Mouse (Mus musculus): Measurements from ENCODE around the gene 1810062G17Rik.

Gene 1810062G17Rik

DNA sequence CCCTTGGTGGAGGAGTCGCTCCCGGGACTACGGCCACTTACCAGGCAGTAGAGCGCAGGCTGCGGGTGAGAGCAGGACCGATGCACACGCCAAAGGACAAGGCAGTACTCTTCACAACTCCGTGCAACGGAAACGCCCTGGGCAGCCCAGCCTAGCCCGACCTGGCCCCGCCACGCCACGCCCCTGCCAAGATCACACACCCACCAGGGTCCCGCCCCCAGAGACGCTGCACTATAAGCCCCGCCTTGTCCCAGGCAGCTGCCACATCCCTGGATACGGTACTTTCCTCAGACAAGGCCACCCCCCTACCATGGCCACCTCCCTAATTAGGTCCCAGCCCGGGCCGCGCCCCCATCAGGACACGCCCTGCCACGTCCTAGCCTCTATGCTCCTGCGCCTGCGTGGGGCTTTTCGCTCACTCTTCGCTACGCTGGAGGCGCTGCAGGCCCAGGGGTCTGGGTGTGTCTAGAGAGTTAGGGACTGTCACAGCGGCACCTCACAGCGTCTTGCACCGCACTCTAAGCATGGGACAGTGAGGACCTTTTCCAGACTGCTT lies at the start of gene 1810062G17Rik, which contains the start of gene Anxa5:
1810062G17Rik (plus strand) TSS at position 406 of the 556 bp plus-strand sequence.
Anxa5 (minus strand) TSS at position 363 of the 556 bp plus-strand sequence.
- peak; percentile 93 for DNase-seq (ENCODE audit: low read depth, low spot score)

DNA sequence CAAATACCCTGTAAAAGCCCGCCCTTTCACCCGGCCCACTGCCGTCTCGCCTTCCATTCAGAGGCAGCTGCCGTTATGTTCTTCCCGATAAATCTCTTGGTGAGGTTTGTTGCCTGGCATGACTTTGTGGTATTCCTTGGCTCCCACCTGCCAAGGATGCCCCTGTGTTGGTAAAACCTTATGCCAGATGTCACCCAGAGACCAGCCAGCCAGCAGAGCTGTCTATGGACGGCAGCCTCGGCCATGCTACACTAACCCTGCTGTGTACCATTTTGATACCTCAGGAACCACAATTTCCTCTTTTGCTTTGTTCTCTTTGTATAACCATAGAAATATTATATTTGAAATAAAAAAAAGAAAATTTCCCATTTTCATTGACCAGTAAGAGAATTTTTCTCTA lies 48.4 kb upstream of the 1810062G17Rik start:
- DNase-seq (ENCODE audit: low read depth, low spot score) = no peak

DNA sequence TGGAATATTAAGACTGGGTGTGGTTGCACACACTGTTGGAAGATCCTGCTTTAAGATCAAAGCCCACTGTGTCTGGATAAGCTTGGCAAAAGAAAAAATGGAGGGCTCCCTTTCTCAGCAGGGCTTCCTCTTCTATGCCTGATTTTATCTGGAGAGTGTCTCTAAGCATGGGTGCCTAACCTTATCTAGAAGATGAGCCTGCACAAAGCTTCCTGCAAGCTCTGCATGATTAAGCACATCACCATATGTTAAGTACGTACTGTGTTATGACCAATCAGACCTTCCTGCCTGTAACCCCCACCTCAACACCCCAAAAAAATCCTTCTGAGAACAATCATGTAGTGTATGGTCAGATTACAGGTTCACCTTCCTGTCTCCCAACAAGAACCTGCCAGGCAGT lies 45.4 kb upstream of the 1810062G17Rik start:
- DNase-seq (ENCODE audit: low read depth, low spot score) = no peak

DNA sequence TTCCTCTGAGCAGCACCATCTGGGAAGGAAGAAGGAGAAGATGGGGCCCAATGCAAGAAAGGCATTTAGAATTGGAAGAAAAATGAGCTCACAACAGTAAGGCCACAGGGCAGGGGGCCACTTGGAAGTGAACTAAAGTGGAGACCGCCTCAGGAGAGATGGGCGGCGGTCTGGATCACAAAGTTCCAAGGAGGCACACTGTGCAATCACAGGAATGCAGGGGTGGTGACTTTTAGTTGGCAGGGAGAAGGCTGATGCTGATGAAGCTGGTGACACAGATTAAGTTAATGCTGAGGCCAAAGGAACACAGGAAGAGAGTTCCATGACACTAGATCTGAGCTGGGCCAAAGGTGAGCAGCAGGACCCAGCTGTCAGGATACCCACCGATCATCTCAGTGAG lies 35.5 kb upstream of the 1810062G17Rik start:
- DNase-seq (ENCODE audit: low read depth, low spot score) = no peak

DNA sequence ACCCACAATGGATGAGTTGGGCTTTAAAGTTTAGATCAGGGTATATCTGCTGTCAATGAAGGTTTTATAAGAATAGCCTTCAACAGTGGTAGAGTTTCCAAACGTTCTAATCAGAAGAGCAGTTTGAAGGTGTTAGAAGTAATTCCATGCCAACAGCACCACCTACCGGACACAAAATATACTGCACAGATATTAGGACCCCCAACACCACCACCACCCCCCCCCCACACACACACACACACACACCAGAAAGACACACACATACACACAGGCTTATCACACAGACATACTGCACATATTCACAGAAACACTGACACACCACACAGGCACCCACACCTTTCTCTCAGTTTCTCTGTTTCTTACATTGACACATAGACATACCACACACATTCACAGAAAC lies 33.3 kb upstream of the 1810062G17Rik start:
- peak; percentile 74 for DNase-seq (ENCODE audit: low read depth, low spot score)

DNA sequence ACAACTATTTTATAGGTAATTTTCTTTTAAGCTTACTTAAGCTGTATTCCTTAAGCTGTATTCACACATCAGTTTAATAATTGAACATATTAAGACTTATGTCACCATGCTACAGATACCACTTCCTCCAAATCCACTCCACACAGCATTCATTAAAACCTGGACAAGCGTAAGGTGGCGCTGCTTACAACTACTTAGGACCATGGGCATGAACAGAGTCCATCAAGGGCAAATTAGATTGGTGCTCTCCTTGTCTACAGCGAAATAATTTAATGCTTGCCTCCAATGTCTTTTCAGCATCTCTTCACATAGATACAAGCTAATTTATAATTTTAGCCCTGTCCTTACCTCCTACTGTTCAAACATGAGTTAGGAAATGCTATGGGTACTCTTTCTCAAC lies 29.7 kb upstream of the 1810062G17Rik start:
- DNase-seq (ENCODE audit: low read depth, low spot score) = no peak

DNA sequence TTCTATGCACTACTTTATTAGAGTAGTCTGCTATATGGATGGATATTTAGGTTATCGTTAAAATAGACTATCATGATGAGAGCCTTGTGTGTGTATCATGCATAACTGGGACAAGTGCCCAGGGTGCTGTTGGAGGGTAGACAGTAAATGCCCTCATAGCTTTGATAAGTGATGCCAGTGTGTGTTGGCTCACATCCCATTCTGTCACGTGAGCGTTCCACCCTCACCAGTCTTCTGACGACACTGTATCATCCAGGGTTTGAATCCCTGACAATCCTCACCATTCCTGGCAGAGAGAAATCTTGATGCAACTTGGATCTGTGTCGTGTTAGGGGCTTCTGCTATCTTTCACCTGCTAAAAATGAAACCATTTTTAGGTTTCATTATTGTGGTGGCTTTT lies 29.2 kb upstream of the 1810062G17Rik start:
- DNase-seq (ENCODE audit: low read depth, low spot score) = no peak

DNA sequence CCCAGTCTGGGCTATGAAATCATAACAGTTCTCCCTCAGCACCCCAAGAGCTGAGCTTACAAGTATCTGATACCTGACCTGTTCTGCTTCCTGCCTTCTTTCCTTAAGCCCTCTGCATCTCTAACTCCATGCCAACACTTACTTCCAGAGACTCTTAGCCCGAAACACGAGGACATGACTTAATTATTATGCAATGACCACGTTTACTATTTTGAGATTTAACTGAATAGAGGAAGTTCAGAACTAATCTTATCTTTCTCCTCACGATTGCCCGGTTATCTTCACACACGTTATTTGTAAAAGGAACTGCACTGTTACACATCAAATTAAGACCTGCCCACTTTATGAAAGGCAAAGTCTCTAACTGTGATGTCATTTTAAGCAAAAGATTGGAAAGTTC lies 28.8 kb upstream of the 1810062G17Rik start:
- no peak for DNase-seq (ENCODE audit: low read depth, low spot score)

DNA sequence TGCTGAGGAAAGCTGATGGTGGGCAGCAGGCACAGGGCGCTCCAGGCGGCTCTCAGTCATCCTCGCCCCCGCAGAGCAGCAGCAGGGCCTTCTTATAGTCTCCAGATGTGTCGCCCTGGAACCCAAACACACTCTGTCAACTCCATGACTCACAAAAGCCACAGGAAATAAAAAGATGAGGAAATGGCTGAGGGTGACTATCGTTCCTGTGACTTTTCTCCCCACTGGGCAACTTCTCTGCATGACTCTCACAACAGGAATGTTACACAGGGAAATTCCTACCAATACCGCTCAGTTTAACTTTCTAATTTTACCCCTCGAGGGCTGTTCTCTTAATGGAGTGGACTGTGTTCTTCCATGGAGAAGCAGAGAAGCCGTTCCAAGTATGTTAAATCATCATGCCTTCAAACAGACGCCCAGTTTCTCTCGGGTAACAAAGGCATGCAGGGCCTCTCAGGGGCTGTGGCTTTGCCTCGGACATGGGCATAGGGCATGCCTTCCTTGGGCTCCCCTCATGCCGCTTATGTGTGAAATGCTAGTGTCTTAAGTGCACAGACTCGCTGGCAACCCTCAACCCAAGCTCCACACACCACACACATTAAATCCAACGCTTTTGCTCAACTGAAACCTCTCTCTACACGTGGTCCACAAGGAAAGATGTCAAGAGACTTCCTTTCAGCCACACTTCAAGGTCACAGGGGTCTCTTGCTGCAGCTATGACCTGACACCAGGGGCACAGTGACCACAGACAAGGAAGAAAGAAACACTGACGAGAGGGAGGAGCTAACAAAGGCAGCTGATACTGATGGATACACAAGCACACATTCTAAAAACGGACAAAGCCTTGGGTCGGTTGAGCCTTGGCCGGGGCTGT lies 26.2 kb upstream of the 1810062G17Rik start:
- peak; percentile 35 for DNase-seq (ENCODE audit: low read depth, low spot score)

DNA sequence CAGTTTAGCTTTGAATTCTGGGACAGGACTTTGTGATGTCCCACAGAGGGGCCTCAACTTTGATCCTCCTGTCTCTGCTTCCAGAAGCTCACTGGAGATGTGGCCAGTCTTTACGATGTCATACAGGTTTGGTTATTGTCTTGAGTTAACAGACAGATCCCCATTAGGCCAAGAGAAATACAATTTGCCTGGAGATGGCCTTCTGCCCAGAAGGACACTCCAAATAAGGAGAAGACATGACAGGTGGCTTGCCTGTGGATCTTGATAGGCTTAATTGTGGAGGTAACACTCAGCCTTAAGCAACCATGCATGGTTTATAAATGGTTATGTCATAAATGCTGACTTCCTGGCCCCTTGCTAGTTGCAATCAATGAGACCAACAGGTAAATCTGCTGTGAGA lies 23.2 kb upstream of the 1810062G17Rik start:
- no peak for DNase-seq (ENCODE audit: low read depth, low spot score)

DNA sequence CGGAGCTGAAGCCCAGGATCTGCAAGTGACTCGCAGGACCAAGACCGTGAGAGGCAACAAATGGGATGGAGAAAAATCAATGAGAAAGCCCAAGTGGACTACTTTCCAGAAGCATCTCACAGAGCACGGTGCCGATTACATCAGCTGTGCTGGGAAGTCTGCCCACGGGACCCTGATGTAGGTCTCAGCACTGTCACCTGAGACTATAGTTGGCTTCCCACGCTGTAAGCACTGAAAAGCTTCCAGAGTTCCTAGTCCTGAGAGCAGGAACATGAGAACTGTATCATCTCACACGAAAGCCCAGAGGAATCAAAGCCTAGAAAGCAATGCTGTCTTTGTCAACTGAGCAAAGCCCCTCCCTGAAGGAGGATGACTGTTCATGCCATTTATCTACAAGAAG lies 20.6 kb upstream of the 1810062G17Rik start:
- DNase-seq (ENCODE audit: low read depth, low spot score) = no peak

DNA sequence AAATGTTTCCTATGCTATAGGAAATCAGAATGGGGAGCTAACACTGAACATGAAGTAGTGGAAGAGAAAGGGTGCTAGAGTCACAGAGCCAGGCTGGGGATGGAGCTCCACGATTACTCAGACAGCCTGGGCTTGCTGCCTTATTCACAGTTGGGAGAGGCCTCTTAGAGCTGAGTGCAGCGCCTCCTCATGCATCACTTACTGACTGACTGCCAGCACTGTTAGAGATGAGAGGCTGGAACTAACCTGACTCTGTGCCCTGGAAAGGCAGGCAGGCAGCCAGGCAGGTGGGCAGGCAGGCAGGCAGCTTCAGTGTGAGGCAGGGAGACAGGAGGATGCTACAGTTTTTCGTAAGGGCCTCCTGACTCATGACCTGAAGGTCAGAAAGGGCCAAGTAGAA lies 20.2 kb upstream of the 1810062G17Rik start:
- DNase-seq (ENCODE audit: low read depth, low spot score) = no peak

DNA sequence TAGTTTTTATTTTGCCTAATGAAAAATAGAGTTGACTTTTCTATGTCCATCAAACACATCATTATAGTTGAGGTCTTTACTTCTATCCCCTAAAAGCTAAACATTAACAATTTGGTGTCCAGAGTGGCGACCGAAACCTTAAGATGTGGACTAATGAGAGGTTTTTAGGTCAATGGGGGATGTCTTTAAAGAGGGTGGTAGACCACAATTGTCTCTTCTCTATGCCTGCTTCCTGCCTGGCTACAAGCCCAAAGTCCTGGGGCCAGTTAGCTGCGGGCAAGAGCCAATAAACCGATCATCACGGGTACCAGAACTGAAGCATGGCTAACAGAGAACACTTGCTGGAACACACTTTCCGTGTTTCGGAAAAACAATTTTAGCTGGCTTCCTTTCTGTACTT lies 15.0 kb upstream of the 1810062G17Rik start:
- no peak for DNase-seq (ENCODE audit: low read depth, low spot score)

DNA sequence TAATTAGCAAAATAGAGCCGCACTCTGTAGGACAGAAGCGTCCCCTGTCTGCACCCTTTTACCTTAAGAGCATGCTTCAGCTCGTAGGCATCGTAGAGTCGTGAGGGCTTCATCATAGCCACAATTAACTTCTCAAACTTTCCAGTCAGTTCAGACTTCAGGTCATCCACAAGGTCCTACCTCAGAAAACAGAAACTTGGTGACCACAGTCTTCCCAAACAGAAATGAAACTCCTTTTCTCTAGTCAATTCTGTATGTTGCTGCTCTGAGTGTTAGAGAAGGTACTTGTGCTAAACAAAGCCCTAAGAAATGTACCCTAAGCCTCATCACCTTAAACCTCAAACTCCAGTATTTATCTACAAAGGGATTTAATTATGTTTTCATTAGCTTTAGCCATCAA lies 13.9 kb upstream of the 1810062G17Rik start:
- no peak for DNase-seq (ENCODE audit: low read depth, low spot score)

DNA sequence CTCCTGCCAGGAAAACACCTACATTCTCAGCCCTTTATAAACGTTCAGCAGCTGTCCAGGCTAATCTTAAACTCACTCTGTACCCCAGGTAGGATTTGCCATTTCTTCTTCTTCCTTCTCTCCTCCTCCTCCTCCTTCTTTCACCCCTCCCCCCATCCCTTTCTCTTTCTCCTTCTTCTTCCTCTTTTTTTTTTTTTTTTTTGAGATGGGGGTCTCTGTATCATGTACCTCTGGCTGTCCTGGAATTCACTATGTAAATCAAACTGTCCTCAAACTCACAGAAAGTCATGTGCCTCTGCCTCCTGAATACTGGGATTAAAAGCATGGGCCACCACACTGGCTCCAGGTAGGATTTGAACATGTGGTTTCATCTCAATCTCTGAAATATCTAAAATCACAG lies 13.4 kb upstream of the 1810062G17Rik start:
- no peak for DNase-seq (ENCODE audit: low read depth, low spot score)

DNA sequence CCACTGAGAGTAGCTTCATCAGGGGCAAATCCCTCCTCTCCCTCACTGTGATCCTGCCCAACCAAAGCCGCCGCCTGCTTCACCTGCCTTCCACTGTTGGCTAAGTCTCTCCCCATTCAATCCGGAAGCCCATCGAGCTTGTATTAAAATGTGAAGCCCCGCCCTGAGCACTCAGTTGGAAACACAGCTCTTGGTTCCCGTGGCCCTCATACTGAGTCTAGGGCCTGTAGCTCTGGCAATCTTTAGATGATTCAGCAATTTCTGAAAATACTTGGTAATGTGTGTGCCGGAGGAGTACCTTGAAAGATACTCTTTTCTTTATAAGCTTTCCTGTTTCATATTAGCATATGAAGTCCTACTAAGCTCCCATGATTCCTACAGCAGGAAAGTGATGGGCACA lies 10.2 kb upstream of the 1810062G17Rik start:
- DNase-seq (ENCODE audit: low read depth, low spot score) = no peak

DNA sequence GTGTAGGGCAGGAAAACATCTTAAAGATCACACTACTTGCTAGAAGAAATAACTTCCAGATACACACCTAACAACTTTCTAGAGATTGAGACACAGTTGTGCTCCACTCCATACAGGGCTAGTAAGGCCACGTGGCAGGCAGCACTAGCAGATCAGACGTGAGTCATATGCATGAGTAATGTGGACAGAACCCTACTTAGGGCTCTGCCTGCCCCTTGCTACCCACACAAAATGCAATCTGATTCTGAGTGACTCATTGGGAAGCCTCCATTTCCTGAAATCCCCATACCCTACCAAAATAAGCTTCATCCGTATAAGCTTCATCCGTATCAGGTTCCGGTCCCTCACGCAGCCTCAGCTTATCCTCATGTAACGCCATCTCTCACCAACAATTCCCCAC lies 8.1 kb upstream of the 1810062G17Rik start:
- no peak for DNase-seq (ENCODE audit: low read depth, low spot score)

DNA sequence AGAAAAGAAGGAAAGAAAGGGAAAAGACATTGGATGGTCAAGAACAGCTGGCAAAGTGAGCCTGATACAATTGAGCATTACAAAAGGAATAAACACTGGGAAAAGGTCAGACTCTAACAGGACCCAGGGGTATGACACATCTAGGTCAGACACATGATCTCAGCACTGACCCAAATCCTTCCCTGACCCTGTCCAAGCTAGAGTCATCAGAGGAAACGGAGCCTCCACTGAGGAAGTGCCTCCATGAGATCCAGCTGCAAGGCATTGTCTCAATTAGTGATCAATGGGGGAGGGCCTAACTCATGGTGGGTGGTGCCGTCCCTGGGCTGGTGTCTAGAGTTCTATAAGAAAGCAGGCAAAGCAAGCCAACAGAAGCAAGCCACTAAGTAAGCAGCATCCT lies 6.9 kb upstream of the 1810062G17Rik start:
- no peak for DNase-seq (ENCODE audit: low read depth, low spot score)

DNA sequence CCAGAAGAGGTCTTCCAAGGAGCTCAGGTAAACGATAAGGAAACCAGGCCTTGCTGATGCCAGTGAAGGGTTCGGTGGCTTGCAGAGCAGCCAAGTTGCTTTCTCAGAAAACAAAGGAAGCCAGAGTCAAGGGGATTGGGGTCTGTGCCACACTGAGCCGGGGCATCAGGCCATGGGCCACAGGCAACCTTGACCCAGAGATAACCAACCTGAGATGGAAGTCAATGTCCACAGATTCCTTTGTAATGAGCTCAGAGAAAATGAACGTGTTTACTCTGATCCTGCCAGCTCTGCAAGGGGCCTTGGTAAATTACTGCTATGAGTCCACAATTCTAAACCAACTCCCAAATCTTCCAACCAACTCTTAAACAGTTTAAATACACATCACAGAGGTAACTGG lies 3.9 kb upstream of the 1810062G17Rik start:
- no peak for DNase-seq (ENCODE audit: low read depth, low spot score)

DNA sequence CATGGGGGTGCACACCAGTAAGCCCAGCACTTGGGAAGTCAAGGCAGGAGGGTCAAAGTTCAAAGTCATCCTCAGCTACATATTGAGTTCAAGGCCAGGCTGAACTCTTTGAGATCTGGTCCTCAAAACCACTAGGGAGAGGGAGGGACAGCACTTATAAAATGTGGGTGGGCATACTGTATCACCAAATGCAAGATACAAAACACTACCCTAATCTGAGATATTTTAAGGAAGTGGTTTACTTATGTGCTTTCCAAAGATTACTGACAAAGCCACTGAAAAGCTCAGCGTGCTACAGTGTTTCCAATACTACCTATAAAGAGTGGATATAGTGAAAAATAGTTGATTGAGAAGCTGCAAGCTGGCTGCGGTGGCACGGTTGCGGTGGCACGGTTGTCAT lies 2.5 kb upstream of the 1810062G17Rik start:
- DNase-seq (ENCODE audit: low read depth, low spot score) = no peak

DNA sequence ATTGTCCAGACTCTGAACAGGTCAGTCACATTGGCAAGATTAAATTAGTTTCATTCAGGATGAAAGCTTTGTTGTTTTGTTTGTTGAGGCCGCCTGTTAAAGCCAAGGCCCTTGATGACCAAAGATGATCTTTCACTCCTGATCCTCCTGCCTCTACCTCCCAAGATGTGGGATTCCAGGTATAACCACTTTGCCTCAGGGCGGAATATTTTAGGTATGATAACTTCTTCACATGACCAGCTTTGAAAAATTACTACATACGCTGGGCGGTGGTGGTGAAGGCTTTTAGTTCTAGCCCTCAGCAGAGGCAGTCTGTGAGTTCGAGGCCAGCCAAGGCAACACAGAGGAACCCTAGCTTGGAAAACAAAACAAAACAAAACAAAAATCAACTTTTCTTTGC lies 1.3 kb upstream of the 1810062G17Rik start:
- no peak for DNase-seq (ENCODE audit: low read depth, low spot score)

DNA sequence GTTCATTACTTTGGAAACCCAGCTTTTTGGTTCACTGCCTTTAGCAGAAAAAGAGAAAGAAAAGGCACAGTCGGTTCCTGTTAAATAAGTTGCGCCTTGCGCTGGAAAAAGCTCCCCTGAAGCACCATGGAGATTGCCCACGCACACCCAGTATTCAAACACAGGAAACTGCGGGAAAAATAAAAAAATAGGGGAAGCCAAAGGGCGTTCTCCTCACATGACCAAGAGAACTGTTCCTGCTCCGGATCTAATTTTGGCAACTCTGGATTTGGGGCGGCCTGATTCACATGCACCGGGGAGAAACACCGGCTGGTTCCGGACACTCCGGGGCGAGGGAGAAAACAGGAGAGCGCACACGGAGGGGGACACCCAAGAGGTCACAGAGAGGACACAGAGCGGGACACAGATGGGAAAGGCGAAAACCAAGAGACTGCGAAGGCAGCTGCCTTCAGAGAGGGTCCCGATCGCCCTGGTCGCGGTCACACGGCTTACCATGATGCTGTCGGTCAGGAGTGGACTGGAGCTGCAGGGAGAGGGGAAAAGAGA lies 726 bp upstream of the 1810062G17Rik start:
- DNase-seq (ENCODE audit: low read depth, low spot score) = no peak

All from forelimb bud, embryonic 11.5 days (tissue).